Mouse (Mus musculus): ENCODE measurements around the gene Serpina3n.
"Not testable (repeated sequence)": the region's sequence is repeated elsewhere in the genome, so short reads cannot be mapped to it uniquely, and the experiment has no call there.

The Serpina3n gene

GRCm38 (mm10) chr12:104406454-104406885 is at the start of gene Serpina3n:
Gene Serpina3n (plus strand): TSS chr12:104406729.
- peak; percentile 6 for DNase-seq (ENCODE audit: low spot score)

DNA sequence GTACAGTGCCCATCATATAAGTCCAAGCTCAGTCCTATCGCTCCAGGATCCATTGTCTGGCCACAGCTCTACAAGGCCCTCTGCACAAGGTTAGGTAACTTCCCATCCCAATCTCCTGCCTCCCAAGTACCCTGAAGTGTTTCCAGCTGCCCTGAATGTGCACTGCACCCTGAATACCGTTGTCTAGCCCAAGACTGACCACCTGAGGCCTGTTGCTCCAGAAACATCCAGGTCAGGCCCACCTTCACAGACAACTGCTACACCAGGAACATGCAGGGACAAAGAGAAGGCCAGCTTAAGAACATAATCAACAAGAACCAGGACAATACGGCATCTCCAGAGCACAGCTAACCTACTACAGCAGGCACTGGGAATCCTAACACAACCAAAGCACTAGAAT is 36.5 kb upstream of the Serpina3n start:
- no peak for DNase-seq (ENCODE audit: low spot score)

GRCm38 (mm10) chr12:104377179-104377578 is 29.4 kb upstream of the Serpina3n start:
- DNase-seq (ENCODE audit: low spot score), result not testable (repeated sequence)

DNA sequence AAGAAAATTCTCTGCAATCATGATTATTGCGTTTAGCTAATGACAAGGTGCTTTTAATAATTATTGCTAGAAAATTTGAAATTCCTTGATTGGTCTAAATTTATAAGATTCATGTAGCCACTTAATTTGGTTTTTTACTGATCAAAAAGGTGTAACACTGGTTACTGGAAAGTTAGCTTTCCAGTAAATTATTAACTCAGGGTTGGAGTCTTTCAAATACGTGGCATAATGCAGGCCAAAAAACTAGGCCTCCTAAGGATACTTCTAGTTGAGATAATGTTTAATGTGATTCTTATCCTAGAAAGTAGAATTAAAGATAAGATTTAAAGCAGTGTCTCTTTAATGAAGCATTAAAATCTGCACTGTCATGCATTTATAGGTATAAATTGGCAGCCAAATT is 28.2 kb upstream of the Serpina3n start:
- not testable (repeated sequence) for DNase-seq (ENCODE audit: low spot score)

DNA sequence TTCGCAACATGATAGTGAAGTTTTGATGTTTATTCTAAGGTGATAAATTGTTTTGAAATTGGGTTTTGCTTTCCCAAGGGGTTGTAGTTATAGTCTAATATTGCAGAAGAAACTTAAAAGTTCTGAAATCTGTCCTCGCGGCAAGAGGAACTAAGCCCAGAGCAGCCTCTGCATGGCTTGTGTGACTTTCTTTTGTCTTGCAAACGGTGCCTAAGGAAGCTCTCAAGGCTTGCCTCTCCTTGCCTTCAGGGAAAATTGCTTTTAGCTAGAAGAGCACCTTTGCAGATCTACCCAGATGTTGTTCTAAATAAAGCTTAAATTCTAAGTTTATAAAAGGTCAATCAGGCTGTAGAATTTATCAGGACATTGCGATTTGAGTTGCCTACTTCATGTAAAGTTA is 27.7 kb upstream of the Serpina3n start:
- DNase-seq (ENCODE audit: low spot score), result not testable (repeated sequence)

- no peak for DNase-seq (ENCODE audit: low spot score)
These were observed 26.7 kb upstream of the Serpina3n start for GRCm38 (mm10) chr12:104379856-104380255.

DNA sequence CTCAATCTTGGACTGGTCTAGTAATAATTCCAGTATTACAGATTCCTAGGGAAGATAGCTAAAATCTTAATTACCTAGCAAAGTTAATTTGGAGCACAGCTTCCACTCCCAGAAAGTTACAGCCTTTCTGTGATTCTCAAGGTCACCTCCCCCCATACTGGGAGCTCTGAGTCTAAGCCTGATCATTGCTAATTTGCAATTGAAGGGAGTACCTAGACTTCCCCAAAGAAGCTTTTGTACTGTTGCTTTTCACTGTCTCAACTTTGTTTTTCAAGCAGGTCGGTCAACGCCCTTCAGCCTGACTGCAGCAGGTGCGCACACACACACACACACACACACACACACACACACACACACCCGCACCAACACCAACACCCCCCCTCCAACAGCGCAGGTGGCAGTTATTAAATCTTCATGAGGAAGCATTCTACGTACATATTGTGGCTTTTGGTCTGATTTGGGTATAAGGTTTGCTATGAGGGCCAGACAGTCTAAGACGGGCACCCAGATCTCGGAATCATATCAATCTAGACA is 25.4 kb upstream of the Serpina3n start:
- not testable (repeated sequence) for DNase-seq (ENCODE audit: low spot score)

GRCm38 (mm10) chr12:104385987-104386386 is 20.5 kb upstream of the Serpina3n start:
- not testable (repeated sequence) for DNase-seq (ENCODE audit: low spot score)

DNA sequence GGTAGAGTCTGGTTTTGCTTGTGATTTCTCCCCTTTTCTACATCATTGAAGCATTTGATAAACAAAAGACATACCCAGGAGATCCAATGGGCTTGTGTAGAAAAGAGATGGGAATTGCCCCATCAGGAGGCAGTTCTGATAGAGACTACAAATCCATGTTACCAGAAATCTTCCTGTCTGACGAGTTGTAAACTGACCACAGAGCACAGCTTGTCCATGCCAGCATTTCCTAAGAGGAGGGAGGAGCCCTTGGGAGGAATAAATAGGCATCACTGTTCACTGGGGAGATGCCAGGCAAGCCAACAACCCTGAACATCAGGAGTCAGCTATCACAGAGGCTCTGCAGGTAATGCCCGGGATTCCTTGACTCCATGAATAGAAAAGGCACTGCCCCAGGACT is 19.7 kb upstream of the Serpina3n start:
- DNase-seq (ENCODE audit: low spot score), result not testable (repeated sequence)

- no peak for DNase-seq (ENCODE audit: low spot score)
These were observed 18.1 kb upstream of the Serpina3n start for GRCm38 (mm10) chr12:104388477-104388876.

GRCm38 (mm10) chr12:104391057-104391456 is 15.5 kb upstream of the Serpina3n start:
- not testable (repeated sequence) for DNase-seq (ENCODE audit: low spot score)

DNA sequence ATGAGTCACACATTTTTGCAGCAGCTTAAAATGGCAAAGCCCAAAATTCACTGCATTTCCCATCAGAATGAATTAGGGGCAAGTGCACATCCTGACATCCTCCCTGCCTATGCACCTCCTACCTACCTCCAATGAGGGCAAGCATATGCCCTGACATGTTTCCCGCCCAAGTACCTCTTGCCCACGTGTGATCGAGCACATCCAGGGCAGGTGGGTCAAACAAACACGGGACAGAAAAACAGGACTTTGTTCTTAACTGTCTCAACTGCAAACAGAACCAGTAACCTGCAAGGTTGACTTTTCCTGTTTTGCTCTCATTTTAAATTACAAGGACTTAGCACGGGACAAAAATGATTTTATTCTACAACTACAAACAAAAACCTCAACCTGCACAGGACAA is 2.6 kb upstream of the Serpina3n start:
- DNase-seq (ENCODE audit: low spot score), result no peak

- no peak for DNase-seq (ENCODE audit: low spot score)
These were observed 6.0 kb downstream of the Serpina3n start for GRCm38 (mm10) chr12:104412507-104412906.

- no peak for DNase-seq (ENCODE audit: low spot score)
These were observed 8.0 kb downstream of the Serpina3n start for GRCm38 (mm10) chr12:104414576-104414975.

DNA sequence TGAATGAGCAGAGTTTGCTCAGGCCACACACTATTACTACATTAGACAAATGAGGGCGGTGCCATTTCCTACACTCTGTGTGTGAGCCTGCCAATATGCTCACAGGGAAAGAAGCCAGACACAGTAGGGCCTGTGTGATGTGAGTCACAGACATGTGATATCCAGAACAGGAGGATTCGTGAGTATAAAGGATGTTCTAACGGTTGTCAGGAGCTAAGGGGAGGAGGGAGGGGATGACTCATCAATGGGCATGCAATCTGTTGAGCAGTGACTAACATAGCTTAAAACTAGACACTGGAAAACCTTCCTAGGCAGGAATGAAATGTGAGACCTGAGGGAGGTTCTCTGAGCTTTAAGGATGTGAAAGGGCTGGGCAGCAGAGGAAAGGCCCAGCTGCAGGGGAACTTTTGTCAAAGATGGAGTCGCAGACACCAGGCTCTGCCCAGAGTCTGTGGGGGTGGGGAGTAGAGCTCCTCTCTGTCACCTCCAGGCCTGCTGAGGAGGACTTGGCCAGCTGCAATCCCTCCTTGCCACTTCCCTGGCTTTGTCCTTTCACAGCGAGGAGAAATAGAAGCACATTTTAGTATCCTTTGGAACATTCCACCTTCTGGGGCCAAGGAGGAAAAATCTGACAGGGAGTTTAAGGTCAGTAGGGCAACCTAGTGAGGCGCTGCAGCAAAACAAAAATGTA is 9.2 kb downstream of the Serpina3n start:
- DNase-seq (ENCODE audit: low spot score), result peak; percentile 23

DNA sequence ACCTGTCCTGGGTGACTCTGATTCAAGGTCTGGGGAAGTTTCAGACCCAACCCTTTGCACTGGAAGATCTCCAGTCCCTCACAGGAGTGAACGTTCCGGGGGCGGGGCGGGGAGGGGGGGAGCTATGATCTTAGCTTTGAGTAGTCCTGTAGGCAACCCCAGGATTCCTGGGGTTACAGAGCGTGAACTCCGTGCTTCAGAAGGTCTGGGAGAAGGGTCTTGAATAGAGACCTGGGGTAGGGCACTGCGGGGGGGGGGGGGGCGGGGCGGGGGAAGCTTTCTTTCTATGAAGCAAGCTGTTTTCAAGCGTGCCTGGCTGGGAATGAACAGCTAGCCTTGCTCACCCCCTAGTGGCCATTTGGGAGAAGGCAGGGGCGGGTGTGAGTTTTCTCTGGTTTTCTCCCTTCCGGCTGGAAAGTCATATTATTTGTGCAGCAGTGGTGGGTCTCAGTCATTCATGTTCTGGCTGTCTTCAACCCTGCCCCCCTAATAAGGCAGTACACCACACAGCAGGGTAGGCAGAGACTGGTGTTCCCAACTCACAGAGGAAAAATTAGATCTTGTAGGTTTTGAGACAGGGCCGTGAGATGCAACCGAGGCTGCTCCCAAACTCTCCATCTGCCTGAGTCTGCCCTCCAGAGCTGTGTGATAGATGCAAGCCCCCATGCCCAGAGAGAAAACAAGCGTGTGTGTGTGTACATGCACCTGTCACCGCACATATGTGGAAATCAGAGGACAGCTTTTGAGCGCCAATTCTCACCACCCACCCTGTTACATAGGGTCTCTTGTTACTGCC is 12.0 kb downstream of the Serpina3n start:
- DNase-seq (ENCODE audit: low spot score), result peak; percentile 84

- no peak for DNase-seq (ENCODE audit: low spot score)
These were observed 12.6 kb downstream of the Serpina3n start for GRCm38 (mm10) chr12:104419136-104419462.

- no peak for DNase-seq (ENCODE audit: low spot score)
These were observed 16.3 kb downstream of the Serpina3n start for GRCm38 (mm10) chr12:104422615-104423392.

DNA sequence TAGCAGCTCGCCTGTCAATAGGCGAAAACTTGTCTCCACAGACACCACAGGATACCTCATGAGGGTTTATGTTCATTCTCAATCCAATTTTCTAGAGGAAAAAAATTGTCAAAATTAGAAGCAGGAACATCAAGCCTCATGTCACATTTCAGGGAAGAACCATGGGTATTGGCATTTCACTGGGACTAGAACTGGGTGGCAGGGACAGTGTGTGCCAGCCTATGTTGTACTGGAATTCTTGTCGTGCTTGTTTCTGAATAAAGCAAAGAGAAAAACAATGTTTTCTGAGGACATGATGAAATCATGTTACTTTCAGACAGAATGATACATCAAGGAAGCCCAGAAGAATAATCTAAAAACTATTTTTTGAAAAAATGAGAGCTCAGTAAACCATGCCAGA is 19.1 kb downstream of the Serpina3n start:
- no peak for DNase-seq (ENCODE audit: low spot score)

- DNase-seq (ENCODE audit: low spot score), result peak; percentile 36
These were observed 20.4 kb downstream of the Serpina3n start for GRCm38 (mm10) chr12:104426915-104427314.

- no peak for DNase-seq (ENCODE audit: low spot score)
These were observed 24.8 kb downstream of the Serpina3n start for GRCm38 (mm10) chr12:104431359-104431758.

DNA sequence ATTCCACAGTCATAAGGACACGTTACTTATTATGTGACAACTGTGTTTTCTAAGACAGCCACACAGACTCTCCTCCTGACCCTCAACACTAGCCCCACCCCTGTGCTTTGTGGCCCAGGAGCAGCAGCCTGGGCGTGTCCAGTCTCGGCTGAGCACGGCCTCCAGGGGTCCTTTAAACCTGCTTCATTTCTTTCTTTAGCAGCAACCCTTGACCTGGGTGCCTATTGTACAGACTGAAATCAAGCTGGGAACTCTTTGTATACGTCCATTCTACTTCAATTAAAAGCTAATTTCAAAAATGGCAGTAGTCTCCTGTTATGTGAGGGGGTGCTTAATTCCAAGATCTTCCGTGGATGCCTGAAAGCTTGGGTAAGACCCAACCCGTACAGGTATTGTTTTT is 26.7 kb downstream of the Serpina3n start:
- no peak for DNase-seq (ENCODE audit: low spot score)
